Mouse (Mus musculus) Muller cell, postnatal 12 days (primary cell): ENCODE results near the gene Higd1c.
"Not testable (repeated sequence)": the region's sequence is repeated elsewhere in the genome, so short reads cannot be mapped to it uniquely, and the experiment has no call there.

ENCODE experiments used
- DNase-seq: peaks from one replicate; pipeline ENCODE4 v3.0.0-alpha.2; 2015; ENCODE audit errors: inconsistent ontology term

Higd1c gene

GRCm38 (mm10) chr15:100364242-100364641 is at the start of gene Higd1c:
Gene Higd1c (plus strand): TSS chr15:100364542.
- no peak for DNase-seq

- peak; percentile 73 for DNase-seq
Observed at GRCm38 (mm10) chr15:100318014-100318671, 46.2 kb upstream of the Higd1c start.

- DNase-seq, result no peak
Observed at GRCm38 (mm10) chr15:100319884-100320283, 44.5 kb upstream of the Higd1c start.

GRCm38 (mm10) chr15:100320295-100320905 is 43.9 kb upstream of the Higd1c start:
- DNase-seq, result no peak

- DNase-seq, result no peak
Observed at GRCm38 (mm10) chr15:100321134-100321533, 43.2 kb upstream of the Higd1c start.

- DNase-seq, result no peak
Observed at GRCm38 (mm10) chr15:100324021-100324591, 40.2 kb upstream of the Higd1c start.

GRCm38 (mm10) chr15:100325235-100325634 is 39.1 kb upstream of the Higd1c start:
- no peak for DNase-seq

- not testable (repeated sequence) for DNase-seq
Observed at GRCm38 (mm10) chr15:100328089-100328488, 36.3 kb upstream of the Higd1c start.

GRCm38 (mm10) chr15:100329336-100329735 is 35.0 kb upstream of the Higd1c start:
- not testable (repeated sequence) for DNase-seq

GRCm38 (mm10) chr15:100330739-100331138 is 33.6 kb upstream of the Higd1c start:
- no peak for DNase-seq

- not testable (repeated sequence) for DNase-seq
Observed at GRCm38 (mm10) chr15:100332077-100332961, 32.0 kb upstream of the Higd1c start.

- DNase-seq, result no peak
Observed at GRCm38 (mm10) chr15:100334629-100335028, 29.7 kb upstream of the Higd1c start, which contains the start of gene Mettl7a3. Gene Mettl7a3 (plus strand): TSS chr15:100334929.

- DNase-seq, result not testable (repeated sequence)
Observed at GRCm38 (mm10) chr15:100337328-100337727, 27.0 kb upstream of the Higd1c start.

- DNase-seq, result not testable (repeated sequence)
Observed at GRCm38 (mm10) chr15:100337847-100338246, 26.5 kb upstream of the Higd1c start.

GRCm38 (mm10) chr15:100341314-100341980 is 22.9 kb upstream of the Higd1c start:
- DNase-seq, result peak; percentile 63

GRCm38 (mm10) chr15:100345484-100345883 is 18.9 kb upstream of the Higd1c start:
- DNase-seq, result no peak

- no peak for DNase-seq
Observed at GRCm38 (mm10) chr15:100346761-100347160, 17.6 kb upstream of the Higd1c start.

GRCm38 (mm10) chr15:100349496-100349895 is 14.8 kb upstream of the Higd1c start:
- no peak for DNase-seq

- no peak for DNase-seq
Observed at GRCm38 (mm10) chr15:100351501-100352060, 12.8 kb upstream of the Higd1c start.

- no peak for DNase-seq
Observed at GRCm38 (mm10) chr15:100352711-100353250, 11.6 kb upstream of the Higd1c start, which contains the start of the genes Methig1 and Mettl7a2. Gene Methig1 (plus strand): TSS chr15:100353149. Gene Mettl7a2 (plus strand): TSS chr15:100353200.

GRCm38 (mm10) chr15:100353399-100353798 is 10.9 kb upstream of the Higd1c start:
- DNase-seq, result not testable (repeated sequence)
